Mouse (Mus musculus) hematopoietic stem cell, adult 5-6 weeks (primary cell): ENCODE data around the gene Bmpr1a. TPM values are rescaled to one million over a fixed set of nuclear protein-coding genes. Genes with fewer than 3 reads are reported as not detected.
A peak's percentile ranks its signal among the peaks of the same experiment; 100 is the strongest.

ENCODE experiments used
- ATAC-seq, 2 experiments: fragments of 125-278 bp in 1 of 2; replicated peaks in 1 of 2; 2 replicates each; pipeline ENCODE4 v1.8.0; 2016 to 2017; ENCODE audit warnings: inconsistent platforms in 2 of 2, mild to moderate bottlenecking in 2 of 2, moderate number of reproducible peaks in 2 of 2, low read depth in 1 of 2, moderate TSS enrichment in 1 of 2; ENCODE audit not compliant: low FRiP score in 2 of 2, poor library complexity in 2 of 2, severe bottlenecking in 2 of 2, insufficient read depth in 1 of 2, low TSS enrichment in 1 of 2
- total RNA-seq: library from RNA; stranded (forward); fragments of 172-1452, 232-1000 nt; gene quantifications from 2 replicates; pipeline ENCODE4 v1.2.3, GENCODE M21; 2017

The Bmpr1a gene
- total RNA-seq, 1 experiment from 2014 or later: 2.2 TPM

DNA sequence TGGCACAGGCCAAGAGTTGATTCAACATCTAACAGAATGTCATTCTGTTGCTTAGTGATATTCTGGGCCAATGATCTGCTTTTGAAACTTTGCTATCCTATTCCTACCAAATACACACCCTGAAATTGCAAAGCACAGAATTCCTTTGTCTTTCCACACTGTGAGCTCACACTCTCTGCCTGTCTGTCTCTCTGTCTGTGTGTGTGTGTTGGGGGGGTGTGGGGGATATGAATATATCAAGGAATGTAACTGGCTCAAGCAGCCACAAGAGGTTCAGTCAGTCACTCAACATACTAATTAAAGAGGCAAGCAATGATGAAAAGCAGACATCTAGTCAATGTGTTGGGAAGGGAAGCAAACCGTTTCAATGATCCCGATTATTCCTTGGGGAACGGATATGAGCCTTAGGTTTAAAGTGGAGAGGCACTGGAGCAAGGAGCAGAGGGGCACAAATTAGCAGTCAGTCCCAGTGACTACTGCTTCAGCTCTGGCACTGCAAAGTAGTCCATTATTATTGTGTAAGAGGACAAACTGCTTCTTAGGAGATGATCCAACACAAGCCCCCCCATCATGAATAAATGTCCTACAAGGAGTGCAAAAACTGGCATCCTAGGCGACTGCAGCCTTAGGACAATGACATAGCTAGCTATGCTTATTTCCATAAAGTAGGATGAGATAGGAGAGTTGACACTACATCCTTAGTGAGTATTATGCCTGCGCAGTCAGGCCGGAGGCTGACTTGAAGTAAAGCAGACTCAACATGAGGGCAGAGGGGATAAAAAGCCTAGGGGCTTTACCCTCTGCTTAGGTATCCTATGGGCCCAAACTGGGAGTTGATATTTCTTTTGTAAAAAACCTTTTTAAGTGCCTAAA is 19.4 kb downstream of the Bmpr1a start:
- no peak for ATAC-seq

DNA sequence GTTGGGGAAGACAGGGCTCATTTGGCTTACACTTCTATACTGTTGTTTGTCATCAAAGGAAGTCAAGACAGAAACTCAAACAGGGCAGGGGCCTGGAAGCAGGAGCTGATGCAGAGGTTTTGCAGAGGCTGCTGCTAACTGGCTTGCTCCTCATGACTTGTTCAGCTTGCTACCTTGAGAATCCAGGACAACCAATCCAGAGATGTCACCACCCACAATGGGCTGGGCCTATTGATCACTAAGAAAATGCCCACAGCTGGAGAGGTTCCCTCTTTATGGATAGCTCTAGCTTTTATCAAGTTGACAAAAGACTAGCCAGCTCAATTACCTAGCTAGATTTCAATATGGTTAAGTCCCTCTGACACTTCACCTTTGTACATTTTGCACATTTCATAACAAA is 31.6 kb downstream of the Bmpr1a start:
- no peak for ATAC-seq

DNA sequence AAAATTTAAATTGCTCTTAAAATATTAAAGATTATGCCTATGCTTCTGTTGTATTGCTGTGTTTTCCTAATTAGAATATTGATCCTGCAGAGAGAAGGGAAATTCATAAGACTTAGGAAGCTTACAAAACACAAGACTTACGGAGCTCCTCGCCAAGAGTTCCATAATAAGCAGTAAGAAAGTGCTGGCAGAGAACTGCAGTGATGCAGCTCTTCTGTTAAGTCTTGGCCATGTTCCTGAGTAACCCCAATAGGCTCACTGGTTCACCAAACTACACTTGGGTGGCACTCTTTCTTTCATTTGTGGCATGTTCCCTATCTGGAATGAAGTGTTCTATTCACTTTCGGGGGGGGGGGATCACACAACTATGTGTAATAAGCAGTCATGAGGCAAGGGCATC is 36.9 kb downstream of the Bmpr1a start:
- ATAC-seq: no peak

DNA sequence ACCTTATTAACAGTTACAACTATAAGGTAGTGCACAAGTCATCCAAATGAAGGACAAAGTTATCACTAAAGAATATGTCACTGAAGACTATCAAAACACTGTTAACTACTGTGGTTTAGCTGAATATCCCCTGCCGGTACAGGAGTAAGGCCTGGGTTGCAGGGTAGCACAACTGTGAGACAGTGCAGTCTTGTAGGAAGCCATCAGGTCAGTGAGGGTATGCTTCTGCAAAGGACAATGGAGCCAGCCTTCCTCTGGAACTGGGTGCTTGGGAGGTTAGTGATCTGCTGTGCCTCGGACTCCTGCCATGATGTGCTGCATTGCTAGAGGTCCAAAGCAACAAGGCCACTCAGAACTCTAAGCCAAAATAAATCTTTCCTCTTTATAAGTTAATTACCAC is 43.8 kb downstream of the Bmpr1a start:
- ATAC-seq: no peak

DNA sequence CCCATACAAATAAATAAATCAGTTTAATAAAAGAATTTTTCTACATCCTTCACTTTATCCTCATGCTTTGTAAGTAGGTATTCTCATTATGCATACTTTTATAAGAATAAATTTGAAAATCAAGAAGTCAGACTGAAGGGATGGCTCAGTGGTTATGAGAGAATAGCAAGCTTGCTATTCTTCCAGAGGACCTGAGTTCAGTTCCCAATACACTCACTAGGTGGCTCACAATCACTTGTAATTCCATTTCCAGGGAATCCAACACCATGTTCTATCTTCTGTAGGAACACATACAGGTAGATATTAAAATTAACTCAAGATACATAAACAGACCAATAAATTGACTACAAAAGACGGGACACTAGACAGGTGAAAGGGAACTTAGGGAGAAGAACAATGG is 44.3 kb downstream of the Bmpr1a start:
- ATAC-seq: 0 out of 4 replicates have a peak, but pooled peaks of 1 of the 2 experiments have one; percentile 49

DNA sequence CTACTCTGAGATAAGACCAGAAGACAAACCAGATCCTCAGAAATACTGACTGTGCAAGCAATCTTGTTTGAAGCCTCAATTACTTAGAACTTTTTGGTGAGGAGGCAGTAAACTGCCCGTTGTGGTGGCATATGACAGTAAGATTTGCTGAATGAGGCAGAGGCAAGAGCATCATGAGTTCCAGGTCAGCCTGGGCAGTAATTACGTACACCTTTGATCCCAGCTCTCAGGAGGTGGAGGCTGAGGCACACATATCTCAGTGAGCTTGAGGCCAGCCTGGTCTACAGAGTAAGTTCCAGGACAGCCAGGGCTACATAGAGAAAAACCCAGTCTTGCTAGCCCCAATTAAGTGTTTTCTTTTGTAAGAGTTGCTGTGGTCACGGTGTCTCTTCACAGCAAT is 48.9 kb downstream of the Bmpr1a start:
- ATAC-seq: no peak

DNA sequence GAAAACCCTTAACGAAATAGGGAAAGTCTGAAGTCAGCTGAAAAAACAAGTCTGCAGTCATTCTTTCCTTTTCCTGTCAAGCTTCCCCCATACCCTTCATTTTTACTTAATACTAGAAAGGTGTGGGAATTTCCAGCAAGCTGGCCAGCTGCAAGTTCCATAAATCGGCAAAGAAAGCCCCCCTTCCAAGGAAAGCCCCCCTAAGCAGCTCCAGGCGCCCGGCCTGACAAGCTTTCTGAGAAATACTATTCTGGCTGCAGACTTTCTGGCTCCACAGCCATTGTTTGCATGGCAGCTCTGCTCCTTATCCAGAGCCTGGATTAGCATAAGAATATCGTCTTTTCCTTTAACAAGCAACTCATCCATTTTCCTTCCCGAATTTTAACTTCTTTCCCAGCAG is 49.5 kb downstream of the Bmpr1a start:
- no peak for ATAC-seq

DNA sequence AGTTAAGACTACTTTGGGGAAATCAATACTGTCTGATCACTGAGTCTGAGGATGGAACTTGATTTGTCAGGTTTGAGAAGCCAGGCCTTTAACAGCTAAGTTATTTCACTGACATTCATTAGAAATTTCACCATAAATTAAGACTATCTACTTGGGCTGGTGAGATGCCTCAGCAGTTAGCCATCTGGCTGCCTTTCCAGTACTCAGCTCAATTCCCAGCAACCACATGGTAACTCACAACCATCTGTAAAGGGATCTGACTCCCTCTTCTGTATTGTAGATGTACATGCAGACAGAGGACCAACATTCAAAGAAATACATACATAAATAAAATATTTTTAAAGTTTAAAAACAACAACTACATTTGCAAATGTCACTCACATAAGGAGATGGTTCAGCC is 51.3 kb downstream of the Bmpr1a start:
- ATAC-seq: no peak

DNA sequence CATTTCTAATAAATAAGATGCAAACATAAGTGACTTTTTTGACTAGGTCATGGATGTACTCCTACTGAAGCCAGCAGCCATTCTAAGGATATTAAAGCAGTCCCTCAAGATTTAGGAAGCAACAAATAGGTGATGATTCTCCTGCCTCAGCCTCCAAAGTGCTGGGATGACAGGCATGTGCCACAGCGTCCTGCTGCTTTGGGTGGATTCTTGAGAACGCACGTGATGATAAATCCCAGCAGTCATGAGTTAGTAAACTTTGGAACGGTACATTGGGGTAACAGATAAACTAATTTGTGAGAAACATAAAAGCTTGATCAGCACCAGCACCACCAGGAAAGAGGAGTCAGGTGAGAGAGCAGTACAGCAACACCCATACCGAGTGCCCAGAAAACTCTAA is 52.7 kb downstream of the Bmpr1a start:
- no peak for ATAC-seq

DNA sequence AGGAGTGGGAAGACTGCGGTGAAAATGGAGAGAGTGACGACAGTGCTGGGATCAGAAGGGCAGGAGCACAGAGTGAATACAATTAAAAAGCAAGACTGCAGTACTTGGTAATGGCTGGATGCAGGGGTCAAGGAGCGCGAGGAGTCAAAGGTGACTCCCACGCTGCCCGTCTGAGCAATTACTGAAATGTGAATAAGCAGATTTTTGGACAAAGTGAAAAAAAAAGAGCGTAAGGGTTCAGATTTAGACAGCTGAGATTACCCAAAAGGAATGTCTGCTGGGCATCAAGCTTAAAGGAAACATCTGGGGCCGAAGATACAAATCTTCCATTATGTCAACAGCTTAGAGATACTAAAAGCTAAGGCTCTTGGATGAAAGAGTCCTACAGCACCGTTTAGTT is 53.3 kb downstream of the Bmpr1a start:
- ATAC-seq: no peak

DNA sequence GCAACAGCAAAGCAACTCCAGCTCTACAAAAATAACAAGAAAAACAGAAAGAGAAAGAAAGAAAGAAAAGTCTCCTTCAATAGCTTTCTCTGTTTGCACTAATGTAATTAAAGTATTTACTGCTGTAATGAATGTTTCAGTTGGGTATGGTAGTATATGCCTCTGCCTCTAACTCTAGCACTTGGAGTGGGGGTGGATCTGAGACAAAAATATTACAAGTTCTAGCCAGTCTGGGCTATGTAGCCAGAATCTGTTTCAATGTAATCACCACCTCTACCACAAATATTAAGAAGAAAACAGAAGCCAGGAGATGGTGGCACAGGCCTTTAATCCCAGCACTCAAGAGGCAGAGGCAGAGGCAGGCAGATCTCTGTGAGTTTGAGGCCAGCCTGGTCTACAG is 54.7 kb downstream of the Bmpr1a start:
- no peak for ATAC-seq

DNA sequence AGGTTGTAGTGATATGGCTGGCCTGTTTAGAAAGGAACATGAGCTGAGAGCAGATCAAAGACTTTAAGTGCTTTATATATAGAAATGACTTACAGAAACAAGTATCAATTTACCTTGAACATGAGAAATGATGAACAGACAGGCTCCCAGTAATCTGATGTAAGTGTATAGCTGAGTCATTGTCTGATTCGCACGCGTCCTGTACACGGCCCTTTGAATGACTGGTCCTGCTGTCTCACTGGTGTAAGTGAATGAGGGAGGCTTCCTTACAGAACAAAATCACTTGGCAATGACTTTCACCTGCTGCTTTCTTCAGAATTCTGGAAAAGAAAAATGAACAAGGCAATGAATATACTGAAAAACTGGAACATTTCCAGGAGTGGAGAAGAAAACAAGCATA is 55.5 kb downstream of the Bmpr1a start:
- no peak for ATAC-seq

DNA sequence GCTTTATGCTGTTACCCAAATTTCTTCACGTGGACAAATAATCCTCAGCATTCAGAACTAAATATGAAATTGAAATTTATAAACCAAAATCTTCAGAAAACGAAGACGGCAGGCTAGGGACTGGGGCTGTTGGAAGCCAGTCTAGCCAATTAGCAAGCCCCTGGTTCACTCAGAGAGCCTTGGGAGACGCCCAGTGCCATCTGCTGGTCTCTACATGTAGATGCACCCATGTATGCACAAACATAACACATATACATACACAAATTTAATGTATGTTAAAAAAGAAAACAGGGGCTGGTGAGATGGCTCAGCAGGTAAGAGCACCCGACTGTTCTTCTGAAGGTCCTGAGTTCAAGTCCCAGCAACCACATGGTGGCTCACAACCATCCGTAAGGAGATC is 56.5 kb downstream of the Bmpr1a start:
- ATAC-seq: no peak

DNA sequence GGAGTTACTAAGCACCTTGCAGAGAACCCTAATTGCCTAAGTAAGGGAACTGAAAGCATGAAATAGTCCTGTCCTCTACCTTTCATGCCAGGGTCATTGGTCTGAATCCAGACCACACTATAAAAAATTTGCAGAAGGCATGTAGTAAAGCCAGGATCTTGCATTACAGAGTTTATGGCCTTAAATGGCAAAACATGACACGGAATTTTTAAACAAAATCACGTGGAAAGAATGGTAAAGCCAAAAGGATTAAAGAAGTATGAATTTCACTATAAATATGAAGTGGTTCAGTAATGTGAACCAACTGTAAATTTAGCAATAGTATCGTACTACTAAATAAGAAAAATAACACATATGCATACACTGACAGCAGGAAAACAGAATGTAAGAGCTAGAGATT is 57.8 kb downstream of the Bmpr1a start:
- ATAC-seq: no peak

DNA sequence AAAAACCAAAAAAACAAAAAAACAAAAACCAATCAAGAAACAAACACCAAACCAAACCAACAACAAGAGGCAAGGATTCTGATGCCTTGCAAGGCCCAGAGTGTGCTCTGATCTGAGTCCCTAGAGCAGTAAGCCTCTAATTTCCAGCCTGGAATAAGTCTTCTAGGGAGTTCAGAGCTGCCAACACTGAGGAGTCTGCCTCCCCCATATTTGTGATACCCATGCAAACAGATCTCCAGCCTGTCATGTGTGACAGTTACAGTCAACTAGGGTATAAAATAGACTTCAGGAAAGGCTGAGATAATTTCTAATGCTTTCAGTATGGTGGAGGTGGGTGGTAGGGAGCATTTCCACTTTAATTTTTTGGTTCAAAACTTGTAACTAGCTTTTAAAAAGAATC is 58.2 kb downstream of the Bmpr1a start:
- ATAC-seq: no peak

DNA sequence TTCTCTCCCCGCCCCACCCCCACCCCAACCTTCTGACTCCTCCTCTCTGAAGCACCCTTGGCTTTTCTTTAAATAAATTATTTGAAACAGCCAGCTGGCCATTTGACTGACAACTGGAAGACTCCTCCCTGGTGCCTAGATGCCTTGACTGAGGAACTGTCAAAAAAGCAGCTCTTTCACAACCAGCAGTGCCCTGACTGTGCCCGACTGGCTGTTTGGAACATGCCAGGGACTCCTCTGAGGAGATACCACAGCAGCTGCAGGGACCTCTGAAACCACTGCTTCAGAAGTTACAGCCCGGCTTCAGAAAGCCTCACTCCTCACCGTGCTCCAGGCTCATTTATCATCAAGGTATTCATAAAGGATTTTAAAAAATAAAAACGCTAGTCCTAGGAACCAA is 58.8 kb downstream of the Bmpr1a start:
- no peak for ATAC-seq

DNA sequence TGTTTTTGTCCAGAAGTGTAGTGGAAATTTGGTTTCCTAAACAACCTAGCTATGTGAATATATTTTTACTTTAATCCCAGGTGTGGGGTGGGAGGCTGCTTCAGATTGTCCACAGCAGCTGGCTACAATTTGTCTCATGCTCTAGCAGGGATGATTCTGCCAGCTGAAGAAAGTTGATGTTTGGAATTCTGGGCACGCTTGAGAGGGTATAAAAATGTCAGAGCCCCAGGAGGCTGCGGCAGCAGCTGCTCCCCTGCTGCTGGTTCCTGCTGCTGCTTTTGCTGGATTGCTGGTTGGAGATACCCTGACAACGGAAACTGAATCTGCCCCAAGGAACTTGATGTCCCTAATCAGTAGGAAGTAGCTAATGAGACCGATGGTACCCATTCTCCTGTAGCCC is 60.6 kb downstream of the Bmpr1a start:
- ATAC-seq: no peak

DNA sequence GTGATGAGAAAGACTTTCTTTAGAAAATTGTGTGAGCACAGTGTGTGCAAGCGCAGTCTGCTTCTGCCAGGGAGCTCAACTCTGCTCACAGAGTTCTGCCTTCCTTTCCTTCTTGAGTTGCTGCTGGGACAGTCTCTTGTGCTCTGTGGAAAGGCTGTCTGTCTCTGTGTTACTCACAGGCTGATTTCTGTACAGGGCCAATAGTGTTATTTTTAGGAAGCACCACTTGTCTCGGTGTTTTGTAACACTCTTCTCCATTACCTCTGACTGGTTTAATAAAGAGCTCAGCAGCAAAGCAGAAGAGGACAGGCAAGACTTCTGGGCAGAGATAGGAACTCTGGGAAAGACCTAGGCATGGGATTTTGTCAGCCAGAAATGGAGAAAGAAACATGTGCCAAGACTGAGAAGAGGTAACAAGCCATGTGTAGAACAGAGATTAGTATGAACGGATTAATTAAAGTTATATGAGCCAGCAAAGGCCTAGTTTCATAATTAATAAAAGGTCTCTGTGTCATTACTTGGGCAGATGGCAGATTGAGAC is 62.5 kb downstream of the Bmpr1a start:
- ATAC-seq: no peak

DNA sequence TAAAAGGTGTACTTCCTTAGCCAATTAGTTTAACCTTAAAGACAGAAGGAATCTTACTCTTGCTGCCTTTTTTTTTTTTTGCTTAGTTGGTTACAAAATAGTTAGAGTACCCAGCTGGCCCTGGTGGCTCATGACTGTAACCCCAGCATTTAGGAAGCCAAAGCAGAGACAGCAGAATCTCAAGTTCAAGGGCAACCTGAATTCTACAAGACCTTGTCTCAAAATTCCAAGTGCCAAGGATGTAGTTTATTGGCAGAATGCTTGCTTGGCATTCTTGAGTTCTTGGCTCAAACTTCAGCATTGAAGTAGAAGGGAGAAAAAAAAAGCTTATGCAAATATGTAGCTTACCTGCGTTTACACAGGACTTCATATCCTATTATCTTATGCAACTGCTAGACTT is 74.1 kb downstream of the Bmpr1a start:
- no peak for ATAC-seq
